Mouse (Mus musculus) regulatory T cell (primary cell): ENCODE results near the gene Unc13a.

ENCODE experiments used
- in situ Hi-C: fragments of 300-600 bp; cut with MboI, MseI; formaldehyde crosslinking; loops from one replicate; pipeline ENCODE4 v1.15.1; 2025; ENCODE audit warnings: high pct_unique_total_duplicates

The Unc13a gene

DNA sequence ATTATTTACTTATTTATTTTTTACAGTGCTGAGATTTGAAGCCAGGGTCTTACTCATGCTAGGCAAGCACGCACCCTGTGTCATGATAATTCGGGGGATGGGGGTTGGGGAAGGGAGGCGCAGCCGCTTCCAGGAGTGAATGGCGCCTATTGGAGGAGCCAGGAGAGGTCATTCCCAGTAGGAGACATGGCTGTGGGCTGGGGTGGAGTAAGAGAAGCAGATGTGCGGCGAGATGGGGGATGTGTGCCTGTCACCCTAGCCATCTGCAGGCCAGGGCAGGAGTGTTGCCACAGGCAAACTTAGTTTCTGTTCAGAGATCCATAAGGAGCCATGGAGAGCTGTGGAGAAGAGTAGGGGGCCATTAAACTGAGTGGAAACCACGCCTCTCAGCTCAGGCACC, 16.1 kb upstream of the Unc13a start:
- in situ Hi-C loops, result no loop called here

DNA sequence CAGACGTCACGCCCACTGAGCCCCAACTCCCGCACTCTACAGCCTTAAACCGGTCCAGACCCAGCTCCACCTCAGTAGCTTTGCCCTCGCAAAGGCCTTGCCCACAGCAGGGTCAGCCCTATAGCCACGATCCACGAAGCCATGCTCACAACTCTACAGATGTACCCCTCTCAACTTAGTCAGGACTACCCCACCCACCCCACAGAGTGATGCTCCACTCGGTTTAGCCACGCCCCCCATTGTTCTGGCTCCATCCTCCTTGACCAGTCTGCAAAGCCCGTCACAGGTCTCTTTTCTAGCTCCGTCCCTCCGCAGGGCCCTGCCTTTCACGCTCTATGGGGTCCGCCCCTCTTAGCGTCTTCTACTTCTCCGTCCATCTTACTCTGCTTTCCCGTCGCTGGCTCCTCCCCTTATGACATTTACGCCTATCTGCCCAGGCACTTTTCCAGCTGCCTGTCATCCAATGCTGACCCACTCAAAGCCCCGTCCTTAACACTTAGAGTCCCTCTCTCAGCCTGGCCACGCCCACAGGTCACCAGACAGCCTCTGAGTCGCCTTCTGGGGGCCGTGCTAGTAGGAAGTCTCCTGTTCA, 14.7 kb upstream of the Unc13a start:
- in situ Hi-C loops, result no loop called here

DNA sequence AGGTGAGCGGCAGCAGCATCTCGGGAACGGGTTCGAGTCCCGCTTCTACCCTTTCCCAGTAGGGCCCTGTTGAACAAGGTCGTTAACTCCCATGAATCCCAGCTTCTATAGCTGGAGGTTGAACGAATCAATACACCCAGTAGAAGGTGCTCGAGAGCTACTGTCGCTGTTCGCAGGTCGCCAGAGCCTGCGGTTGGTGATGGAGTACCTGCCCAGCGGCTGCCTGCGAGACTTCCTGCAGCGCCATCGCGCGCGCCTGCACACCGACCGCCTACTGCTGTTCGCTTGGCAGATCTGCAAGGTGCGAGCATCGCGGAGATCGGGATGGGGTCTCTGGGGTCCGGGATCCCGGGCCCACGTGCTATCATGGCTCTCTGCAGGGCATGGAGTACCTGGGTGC, 14.0 kb upstream of the Unc13a start:
- in situ Hi-C loops, result no loop called here

DNA sequence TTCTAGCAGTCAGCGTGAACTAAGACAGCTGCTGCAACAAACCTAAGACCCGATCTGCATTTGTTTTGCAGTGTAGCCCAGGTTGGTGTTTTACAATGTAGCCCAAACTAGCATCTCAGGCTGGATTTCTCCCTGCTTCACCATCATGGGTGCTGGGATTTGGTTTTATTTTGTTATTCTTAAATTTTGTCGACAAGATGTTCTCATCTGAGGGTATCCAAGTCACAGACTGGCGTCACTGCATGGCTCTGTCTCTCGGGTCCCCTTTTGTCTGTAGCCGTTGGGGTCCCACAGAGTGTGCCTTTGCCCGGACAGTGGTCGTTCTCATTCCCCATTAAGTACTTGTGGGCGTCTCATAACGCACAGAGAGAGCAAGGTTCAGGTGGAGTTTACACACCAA, 13.1 kb upstream of the Unc13a start:
- in situ Hi-C loops, result no loop called here

DNA sequence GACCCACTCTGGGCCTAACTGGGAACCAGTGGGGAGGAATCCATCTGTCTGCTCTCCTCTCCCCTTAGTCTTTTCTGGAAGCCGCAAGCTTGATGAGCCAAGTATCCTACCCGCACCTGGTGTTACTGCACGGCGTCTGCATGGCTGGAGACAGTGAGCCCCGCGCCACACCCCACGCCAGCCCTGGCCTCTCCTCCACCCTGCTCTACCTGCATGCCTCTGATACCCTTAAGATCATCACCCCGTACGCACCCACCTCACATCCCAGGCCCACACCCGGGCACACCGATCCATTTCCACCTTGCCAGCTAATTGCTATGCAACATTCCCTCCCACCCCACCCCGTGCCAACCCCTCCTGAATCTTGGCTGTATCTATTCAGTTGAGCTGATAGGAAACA, 11.3 kb upstream of the Unc13a start:
- in situ Hi-C loops, result no loop called here

DNA sequence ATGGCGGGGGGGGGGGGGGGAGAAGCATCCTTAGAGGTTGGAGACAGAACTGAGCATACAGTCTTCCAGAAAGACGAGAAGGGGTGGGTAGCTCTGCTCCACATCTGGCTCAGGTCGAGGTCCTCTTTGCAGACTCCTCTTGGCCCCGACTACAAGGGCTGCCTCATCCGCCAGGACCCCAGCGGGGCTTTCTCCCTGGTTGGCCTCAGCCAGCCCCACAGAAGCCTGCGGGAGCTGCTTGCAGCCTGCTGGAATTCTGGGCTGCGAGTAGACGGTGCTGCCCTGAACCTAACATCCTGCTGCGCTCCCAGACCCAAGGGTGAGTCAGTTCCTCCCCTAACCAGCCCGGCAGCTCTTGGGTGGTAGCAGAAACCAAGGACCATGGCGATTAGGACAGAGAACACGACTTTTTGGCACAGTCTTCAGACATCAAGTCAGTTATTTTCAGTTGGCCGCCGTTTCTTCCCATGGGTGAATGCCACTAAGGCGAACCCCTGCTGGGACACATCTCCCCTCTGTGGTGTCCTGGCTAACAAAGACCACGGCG, 9.9 kb upstream of the Unc13a start:
- in situ Hi-C loops, result no loop called here

DNA sequence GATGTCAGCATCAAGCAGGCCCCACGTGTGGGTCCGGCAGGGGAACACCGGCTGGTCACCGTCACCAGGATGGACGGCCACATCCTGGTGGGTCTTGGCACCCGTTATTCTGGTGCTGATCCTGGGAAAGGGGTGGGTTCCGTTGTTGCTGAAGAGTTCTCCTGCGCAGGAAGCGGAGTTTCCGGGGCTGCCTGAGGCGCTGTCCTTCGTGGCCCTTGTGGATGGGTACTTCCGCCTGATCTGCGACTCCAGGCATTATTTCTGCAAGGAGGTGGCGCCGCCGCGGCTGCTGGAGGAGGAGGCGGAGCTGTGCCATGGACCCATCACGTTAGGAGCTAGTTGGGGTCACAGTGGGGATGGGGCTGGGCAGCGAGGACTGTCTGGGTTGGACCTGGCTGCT, 8.9 kb upstream of the Unc13a start:
- in situ Hi-C loops, result no loop called here

DNA sequence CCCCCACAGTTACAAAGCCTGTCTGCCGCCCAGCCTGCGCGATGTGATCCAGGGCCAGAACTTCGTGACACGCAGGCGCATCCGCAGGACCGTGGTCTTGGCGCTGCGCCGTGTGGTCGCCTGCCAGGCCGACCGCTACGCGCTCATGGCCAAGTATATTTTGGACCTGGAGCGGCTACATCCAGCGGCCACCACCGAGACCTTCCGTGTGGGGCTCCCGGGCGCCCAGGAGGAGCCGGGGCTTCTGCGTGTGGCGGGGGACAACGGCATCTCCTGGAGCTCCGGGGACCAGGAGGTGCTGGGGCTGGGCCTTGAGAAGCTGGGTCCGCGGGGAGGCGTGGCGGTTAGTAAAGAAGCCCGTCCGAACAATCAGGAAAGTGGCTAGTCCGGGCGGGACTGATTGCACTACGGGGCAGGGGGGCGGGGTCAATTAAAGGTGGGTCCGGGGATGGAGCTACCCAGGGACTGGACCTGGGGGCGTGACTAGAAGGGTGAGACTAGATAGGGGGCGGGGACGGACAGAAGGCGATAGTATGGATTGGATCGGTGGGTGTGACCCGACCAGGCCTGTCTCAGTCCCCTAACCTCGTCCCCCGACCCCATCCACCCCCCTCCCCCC, 8.1 kb upstream of the Unc13a start:
- in situ Hi-C loops, result no loop called here

DNA sequence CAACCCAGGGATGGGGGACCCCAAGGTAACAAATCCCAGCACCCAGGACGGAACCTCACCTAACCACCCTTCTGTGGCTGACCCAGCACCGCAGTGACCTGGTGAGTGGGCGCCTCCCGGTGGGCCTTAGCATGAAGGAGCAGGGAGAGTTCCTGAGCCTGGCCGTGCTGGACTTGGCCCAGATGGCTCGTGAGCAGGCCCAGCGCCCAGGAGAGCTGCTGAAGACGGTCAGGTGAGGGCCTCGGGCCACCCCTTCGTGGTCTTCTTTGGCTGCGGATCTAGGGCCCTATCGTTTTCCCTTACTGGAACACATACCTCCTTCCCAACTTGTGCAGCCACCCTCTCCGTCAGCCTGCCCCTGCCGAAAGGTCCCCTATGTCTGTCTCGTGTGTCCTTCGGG, 7.6 kb upstream of the Unc13a start:
- in situ Hi-C loops, result no loop called here

DNA sequence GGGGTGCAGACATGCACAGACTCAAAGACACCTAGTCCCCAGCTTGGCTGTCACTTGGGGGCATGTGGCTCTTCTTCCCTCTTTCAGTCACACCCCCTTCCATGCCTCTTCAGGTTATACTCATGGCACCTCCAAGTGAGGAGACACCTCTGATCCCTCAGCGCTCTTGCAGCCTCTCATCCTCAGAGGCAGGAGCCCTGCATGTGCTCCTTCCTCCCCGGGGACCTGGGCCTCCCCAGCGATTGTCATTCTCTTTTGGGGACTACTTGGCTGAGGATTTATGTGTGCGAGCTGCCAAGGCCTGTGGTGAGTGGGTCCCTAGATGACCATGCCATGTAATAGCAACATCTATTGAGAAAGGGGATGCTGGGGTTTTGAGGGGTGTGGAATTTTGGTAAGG, 6.7 kb upstream of the Unc13a start:
- in situ Hi-C loops, result no loop called here

DNA sequence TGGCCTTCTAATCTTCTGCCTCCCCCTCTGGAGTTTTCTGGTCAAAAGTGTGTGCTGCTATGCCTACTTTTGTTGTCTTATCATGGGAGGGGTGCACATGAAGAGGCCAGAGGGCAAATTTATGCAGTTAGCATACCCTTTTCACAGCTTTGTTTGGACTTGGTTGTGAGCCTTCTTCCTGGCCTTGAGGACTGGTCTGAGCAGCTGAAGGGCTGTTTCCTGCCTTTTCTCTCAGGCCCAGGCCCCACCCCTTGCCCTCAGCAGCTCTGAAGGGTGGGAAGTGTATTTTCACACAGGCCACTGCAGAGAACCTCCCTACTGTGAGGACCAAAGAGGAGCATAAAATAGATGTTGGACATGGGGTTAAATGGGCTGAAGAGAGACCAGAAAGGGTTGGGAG, 6.0 kb upstream of the Unc13a start:
- in situ Hi-C loops, result no loop called here

DNA sequence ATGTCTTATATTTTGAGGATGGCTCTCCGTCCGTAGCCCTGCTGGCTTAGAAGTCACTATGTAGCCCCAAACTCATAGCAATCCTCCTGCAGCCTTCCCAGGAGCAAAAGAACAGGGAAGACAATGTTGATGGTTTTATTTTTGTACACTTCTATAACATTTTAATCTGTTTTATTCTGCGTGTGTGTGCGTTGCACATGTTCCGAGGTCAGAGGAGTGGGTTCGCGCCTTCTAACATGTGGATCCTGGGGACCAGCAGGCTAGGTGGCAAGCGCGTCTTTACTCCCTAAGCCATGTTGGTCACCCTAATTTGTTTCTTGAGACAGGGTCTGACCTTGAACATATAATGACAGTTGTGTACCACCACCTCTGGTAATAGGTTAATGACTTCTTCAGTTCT, 5.2 kb upstream of the Unc13a start:
- in situ Hi-C loops, result no loop called here

DNA sequence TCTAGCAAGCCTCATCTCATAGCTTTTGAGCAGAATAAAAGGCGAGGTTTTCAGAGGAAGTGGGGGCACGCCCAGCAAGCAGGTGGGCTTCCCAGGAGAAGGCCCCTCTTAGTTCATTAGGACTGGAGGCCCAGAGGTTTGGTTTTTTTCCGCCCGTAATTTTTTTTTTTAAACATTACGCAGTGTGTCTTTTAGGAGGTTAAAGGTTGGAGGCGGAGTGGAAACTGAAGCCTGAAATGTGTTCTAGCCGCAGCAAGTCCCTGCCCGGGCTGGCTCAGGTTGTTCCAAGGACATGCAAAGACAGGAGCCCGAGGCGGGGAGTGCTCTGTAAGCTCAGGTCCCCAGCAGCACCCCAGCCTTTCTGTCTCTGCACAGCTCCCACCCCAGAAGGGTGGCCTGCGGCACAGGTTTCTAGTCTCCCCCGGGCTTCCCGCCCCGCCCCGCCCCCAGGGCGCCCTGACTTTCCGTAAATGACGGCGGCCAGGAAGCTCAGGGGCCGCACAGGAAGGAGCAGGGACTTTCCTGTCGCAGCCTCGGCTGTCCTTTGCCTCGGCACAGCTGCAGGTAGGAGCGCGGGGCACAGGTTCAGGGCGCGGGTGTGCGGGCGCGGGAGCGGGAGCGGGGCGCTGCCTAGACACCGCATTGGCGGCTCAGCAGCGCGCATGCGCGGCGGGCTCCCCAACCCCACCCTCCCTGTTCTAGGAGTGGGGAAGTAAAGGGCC, 4.6 kb upstream of the Unc13a start, which contains the start of gene Jak3:
Gene Jak3, plus strand, starts transcription at position 277 of the 722 bp plus-strand sequence.
- in situ Hi-C loops, result no loop called here

DNA sequence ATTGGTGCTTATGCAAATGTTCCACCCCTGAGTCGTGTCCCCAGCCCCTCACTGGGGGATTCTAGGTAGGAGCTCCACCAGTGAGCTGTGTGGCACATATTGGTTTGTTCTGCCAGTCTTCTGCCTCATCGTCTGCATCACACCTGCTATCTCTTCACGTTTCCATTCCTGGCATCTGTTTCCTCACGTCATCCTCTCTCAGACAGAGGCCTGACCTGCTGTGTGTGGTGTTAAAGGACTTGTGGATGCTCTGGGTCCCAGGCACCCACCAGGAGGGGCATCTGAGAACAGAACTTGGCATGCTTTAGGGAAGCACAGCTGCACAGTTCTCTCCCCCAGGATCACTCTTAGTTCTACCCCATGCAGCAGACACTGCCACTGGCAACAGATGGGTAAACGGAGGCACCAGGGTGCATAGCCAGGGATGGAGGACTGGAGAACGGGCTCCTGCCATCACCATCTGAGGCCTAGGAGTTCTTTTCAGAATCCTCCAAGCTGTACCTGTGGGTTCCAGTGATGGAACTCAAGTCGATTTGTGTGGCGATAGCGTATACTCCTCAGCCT, 4.0 kb upstream of the Unc13a start:
- in situ Hi-C loops, result no loop called here

DNA sequence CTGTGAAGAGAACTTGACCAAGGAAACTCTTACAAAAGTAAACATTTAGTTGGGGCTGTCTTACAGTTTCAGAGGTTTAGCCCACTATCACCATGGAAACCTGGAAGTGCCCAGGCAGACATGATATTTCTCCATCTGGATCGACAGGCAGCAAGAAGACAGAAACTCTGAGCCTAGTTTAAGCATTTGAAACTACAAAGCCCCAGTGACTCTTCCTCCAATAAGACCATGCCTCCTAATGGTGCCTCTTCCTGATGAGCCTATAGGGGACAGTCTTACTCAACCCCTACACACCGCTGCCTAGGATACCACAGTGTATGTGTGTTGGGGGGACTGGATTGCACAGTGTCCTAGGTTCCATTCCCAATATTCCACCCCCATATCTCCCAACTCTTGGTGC, 2.5 kb upstream of the Unc13a start:
- in situ Hi-C loops, result no loop called here

DNA sequence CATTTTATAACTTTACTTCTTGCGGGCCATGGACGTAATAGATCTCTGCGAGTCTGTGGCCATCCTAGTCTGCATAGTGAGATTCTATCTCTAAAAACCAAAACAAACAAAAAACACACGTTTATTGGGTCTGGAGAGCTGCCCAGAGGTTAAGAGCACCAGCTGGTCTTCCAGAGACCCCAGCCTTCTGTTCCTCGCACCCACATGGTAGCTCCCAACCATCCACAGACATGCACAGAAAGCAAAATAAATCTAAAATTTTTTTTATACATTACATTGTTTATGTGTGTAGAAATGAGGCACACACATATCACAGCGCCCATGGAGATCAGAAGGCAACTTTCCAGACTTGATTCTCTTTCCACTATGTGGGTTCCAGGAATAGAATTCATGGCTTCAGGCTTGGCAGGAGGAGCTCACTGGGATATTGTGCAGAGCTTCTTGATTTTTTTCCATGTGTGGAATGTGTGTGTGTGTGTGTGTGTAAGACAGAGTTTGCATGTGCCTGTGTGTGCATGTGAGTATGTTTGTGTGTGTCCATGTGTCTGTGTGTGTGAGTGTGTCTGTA, 695 bp upstream of the Unc13a start:
- in situ Hi-C loops, result no loop called here

DNA sequence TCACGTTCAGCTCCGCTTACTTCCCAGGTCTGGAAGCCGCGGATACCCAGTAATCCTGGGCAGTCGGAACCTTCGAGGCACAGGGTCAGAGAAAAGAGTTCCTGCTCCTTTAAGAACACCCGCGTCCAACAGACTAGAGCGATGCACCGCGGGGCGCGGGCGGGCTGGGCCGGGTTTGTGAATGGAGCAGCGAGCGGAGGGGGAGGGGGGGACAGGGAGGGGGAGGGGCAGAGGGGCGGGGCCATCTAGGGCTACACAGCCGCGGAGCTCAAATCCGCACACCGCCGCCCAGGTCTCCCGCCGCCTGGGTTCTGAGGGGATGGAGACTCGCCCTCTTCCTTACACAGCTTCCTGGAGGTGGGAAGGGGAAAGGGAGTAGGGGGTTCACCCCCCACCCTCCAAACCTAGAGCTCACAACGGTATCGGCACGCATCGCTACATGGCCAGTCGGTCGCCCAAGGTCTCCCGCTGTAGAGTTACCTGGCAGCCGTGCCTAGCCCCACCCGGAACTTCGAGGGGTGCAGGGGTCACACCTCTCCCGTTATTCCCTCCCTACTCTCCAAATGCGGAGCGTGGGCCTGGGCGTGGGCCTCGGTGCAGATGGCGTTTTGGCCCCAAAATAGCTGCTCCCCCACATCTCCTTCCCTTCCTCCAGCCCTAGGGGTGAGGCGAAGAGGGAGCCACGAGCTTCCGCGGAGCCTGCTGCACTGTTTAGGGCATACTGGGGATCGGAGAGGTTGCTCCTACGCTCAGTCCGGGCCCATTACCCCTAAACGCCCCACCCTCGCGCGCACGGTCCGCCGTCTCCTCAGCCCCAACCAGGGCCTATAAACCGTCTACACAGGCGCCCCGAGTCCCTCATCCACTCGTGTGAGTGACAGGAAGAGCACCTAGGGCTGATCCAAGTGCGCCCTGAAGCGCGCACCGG, 672 bp downstream of the Unc13a start:
- in situ Hi-C loops, result no loop called here

DNA sequence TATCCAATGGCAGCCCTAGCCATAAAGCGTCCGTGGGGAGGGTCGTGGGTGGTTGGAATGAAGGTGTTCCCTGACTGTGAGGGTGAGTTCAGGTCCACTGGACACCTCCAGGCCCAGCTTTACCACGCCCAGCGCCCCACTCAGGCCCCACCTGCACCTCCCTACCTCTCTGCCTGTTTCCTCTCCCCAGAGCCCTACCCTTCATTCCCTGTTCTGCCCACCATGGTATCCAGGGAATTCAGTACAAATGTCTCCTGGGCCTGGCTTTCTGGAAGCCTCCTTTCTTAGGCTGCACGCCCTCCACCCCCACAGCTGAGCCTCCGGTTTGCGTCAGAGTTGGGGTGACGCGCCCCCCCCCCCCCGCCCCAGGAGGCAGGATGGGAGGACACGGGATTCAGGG, 1.4 kb downstream of the Unc13a start:
- in situ Hi-C loops, result no loop called here

DNA sequence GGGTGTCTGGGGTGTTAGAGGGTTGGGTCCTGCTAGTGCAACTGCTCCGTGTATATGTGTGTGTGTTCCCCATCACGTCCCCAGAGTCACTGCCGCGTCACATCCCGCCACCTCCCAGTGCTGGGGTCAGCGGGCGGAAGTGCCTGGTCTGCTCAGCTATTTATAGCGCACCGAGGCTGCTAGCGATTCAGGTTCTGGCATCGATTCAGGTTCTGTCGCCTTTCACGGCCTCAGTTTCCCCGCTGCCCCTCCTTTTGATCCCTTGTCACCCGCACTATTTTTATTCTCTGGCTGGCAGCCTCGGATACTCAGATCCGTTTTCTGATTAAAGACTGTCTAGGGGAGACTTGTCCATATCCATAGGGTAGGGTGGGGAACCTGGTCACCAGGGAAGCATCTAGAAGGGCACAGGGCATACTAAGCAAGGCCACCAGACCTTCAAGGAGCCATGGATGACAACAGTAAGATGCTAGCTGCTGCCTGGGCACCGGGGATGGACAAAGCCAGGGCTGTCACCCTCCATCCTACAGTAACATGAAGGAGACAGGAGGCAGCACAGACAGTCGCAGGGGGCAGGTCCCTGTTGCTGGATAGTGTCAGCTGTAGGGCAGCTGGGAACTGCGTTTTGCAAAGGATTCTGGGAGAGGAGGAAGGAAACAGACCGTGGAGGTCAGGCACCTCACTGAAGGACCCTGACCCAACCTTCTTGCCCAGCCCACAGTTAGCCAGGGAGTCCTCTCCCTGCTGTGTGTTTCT, 3.2 kb downstream of the Unc13a start:
- in situ Hi-C loops, result no loop called here

DNA sequence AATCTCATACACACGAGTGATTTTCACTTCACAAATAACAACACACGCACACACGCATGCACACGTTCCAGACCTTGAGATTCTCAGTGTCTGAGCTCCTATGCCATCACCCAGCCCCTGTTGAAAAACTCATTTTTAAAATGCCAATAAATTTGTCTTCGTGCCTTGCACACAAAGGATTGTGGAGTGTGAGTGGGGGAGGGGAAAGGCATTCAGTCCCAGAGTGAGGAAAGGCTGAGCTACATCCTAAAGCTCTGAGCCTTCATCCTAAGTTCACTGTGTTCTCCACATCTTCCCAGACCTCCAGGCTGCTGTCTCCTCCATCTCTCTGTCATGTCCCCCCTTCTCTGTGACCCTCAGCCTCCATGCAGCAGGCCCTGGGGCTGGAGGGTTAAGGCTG, 4.3 kb downstream of the Unc13a start:
- in situ Hi-C loops, result no loop called here

DNA sequence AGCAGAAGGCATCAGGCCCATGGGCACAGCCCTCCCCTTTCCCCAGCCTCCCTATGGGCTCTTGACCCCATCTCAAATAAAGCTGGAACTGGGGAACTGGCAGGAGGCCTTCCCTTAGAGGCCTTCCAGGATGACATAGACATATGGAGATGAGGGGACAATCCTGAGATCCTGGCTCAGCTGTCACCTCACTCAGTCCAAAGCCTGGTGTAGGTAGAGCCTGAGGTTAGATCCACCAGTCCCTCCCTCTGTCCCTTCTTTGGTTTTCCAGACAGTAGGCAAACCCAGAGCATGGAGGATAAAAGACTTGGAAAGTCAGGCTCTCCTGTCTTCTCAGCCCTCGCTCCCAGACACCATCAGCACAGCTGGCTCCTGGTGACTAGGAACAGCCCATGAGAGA, 4.7 kb downstream of the Unc13a start:
- in situ Hi-C loops, result no loop called here
